Mouse (Mus musculus) embryonic facial prominence, embryonic 13.5 days (tissue): ENCODE data around the gene Ehd4. TPM values are rescaled to one million over a fixed set of nuclear protein-coding genes. Genes with fewer than 3 reads are reported as not detected.

Source experiments
- ATAC-seq: fragments of 200-750 bp; cut with Nextera tagmentation; 2 replicates; pipeline ENCODE4 v1.8.0; 2017; ENCODE audit warnings: low read depth; ENCODE audit not compliant: insufficient number of reproducible peaks, insufficient read depth, low FRiP score, low TSS enrichment
- H3K27ac ChIP-seq: fragments of 300-500 bp; sonication (generic); 2 replicates; pipeline ENCODE4 v1.5.1; 2015; ENCODE audit warnings: moderate library complexity, mild to moderate bottlenecking, inconsistent platforms
- H3K27me3 ChIP-seq: fragments of 300-500 bp; sonication (generic); 2 replicates; pipeline ENCODE4 v1.6.1; 2015; ENCODE audit warnings: mild to moderate bottlenecking, inconsistent platforms
- H3K36me3 ChIP-seq: fragments of 300-500 bp; sonication (generic); 2 replicates; pipeline ENCODE4 v1.6.1; 2015; ENCODE audit warnings: mild to moderate bottlenecking, inconsistent platforms
- H3K4me1 ChIP-seq: fragments of 300-500 bp; sonication (generic); 2 replicates; pipeline ENCODE4 v1.6.1; 2015; ENCODE audit warnings: inconsistent platforms
- H3K4me2 ChIP-seq: fragments of 300-500 bp; sonication (generic); 2 replicates; pipeline ENCODE4 v1.6.1; 2015; ENCODE audit warnings: moderate library complexity, mild to moderate bottlenecking, inconsistent platforms
- H3K4me3 ChIP-seq: fragments of 300-500 bp; sonication (generic); 2 replicates; pipeline ENCODE4 v1.5.1; 2015; ENCODE audit warnings: mild to moderate bottlenecking, inconsistent platforms
- H3K9ac ChIP-seq: fragments of 300-500 bp; sonication (generic); 2 replicates; pipeline ENCODE4 v1.6.1; 2015; ENCODE audit warnings: mild to moderate bottlenecking, inconsistent platforms
- H3K9me3 ChIP-seq: fragments of 300-500 bp; sonication (generic); 2 replicates; pipeline ENCODE4 v1.6.1; 2016; ENCODE audit warnings: inconsistent platforms
- WGBS: fragments of 180-500 bp; shearing (Covaris S2); methylation state at CpG from one replicate; pipeline ENCODE4 v1.1.7; 2015; ENCODE audit warnings: mixed read lengths; 5-methylcytosine and 5-hydroxymethylcytosine counted together
- polyA plus RNA-seq: library from polyadenylated mRNA; unstranded; fragments of >200 nt; fragmentation: Nextera tagmentation; extraction: Ambion mirVana; gene quantifications from 2 replicates; pipeline ENCODE4 v1.2.1, GENCODE M21; 2015

The Ehd4 gene
- 22.9 and 23.7 TPM in 2 replicates for polyA plus RNA-seq

- Histone ChIP-seq H3K36me3 (no peaks in the 10 kb centered on the region), H3K4me2 (peak within 1 kb of the TSS; percentile 96), H3K27ac (peak within 1 kb of the TSS; percentile 44; the same call in 1 of the 2 replicates), H3K4me3 (peak within 1 kb of the TSS; percentile 69), H3K9me3 (0 out of 2 replicates have a peak, but pooled peaks cover 3% of the 10 kb centered on the region), H3K4me1 (peaks cover 12% of the 10 kb centered on the region), H3K27me3 (peaks cover 8% of the 10 kb centered on the region; the same call in 1 of the 2 replicates), H3K9ac (peak within 1 kb of the TSS; percentile 78)
- ATAC-seq, result peak; percentile 96
- WGBS, result under 1% methylated on average over 53 of the region's 53 CpGs
Measured at GRCm38 (mm10) chr2:120154361-120154894, at the start of gene Ehd4. Ehd4 (minus strand) TSS chr2:120154606.

GRCm38 (mm10) chr2:120203742-120204141 is 49.3 kb upstream of the Ehd4 start:
- Histone ChIP-seq H3K27ac (no peak overlapping the region), H3K9me3 (no peaks in the 10 kb centered on the region), H3K4me2 (no peak overlapping the region), H3K9ac (no peak overlapping the region), H3K36me3 (no peaks in the 10 kb centered on the region), H3K4me1 (no peaks in the 10 kb centered on the region), H3K4me3 (no peak overlapping the region), H3K27me3 (no peaks in the 10 kb centered on the region)
- ATAC-seq, result no peak
- 61% methylated on average over 3 of the region's 3 CpGs for WGBS

GRCm38 (mm10) chr2:120200077-120200476 is 45.7 kb upstream of the Ehd4 start:
- Histone ChIP-seq H3K4me3 (no peak overlapping the region), H3K4me1 (no peaks in the 10 kb centered on the region), H3K27ac (no peak overlapping the region), H3K4me2 (no peak overlapping the region), H3K36me3 (no peaks in the 10 kb centered on the region), H3K27me3 (no peaks in the 10 kb centered on the region), H3K9ac (no peak overlapping the region), H3K9me3 (no peaks in the 10 kb centered on the region)
- no peak for ATAC-seq
- WGBS, result 77% methylated on average over 7 of the region's 7 CpGs

- WGBS, result 82% methylated on average over 4 of the region's 4 CpGs
- no peak overlapping the region for H3K4me2 ChIP-seq
- no peaks in the 10 kb centered on the region for H3K9me3 ChIP-seq
- no peaks in the 10 kb centered on the region for H3K36me3 ChIP-seq
- H3K9ac ChIP-seq, result no peak overlapping the region
- 0 out of 2 replicates have a peak, but pooled peaks cover 3% of the 10 kb centered on the region for H3K4me1 ChIP-seq
- H3K4me3 ChIP-seq, result no peak overlapping the region
- H3K27me3 ChIP-seq, result no peaks in the 10 kb centered on the region
- ATAC-seq, result no peak
- H3K27ac ChIP-seq, result no peak overlapping the region
Measured at GRCm38 (mm10) chr2:120188174-120188573, 33.8 kb upstream of the Ehd4 start.

GRCm38 (mm10) chr2:120187583-120187982 is 33.2 kb upstream of the Ehd4 start:
- no peaks in the 10 kb centered on the region for H3K9me3 ChIP-seq
- no peaks in the 10 kb centered on the region for H3K27me3 ChIP-seq
- H3K4me3 ChIP-seq, result no peak overlapping the region
- 0 out of 2 replicates have a peak, but pooled peaks cover 3% of the 10 kb centered on the region for H3K4me1 ChIP-seq
- ATAC-seq, result no peak
- H3K4me2 ChIP-seq, result no peak overlapping the region
- 76% methylated on average over 1 of the region's 1 CpGs for WGBS
- no peak overlapping the region for H3K9ac ChIP-seq
- no peaks in the 10 kb centered on the region for H3K36me3 ChIP-seq
- no peak overlapping the region for H3K27ac ChIP-seq

GRCm38 (mm10) chr2:120185527-120186276 is 31.3 kb upstream of the Ehd4 start:
- 0 out of 2 replicates have a peak, but pooled peaks cover 3% of the 10 kb centered on the region for H3K4me1 ChIP-seq
- ATAC-seq, result no peak
- no peak overlapping the region for H3K27ac ChIP-seq
- no peaks in the 10 kb centered on the region for H3K36me3 ChIP-seq
- no peak overlapping the region for H3K4me3 ChIP-seq
- no peak overlapping the region for H3K9ac ChIP-seq
- H3K9me3 ChIP-seq, result no peaks in the 10 kb centered on the region
- no peaks in the 10 kb centered on the region for H3K27me3 ChIP-seq
- H3K4me2 ChIP-seq, result no peak overlapping the region
- WGBS, result 75% methylated on average over 6 of the region's 6 CpGs

- ATAC-seq, result no peak
- Histone ChIP-seq H3K4me2 (no peak overlapping the region), H3K9ac (no peak overlapping the region), H3K9me3 (no peaks in the 10 kb centered on the region), H3K36me3 (no peaks in the 10 kb centered on the region), H3K4me1 (0 out of 2 replicates have a peak, but pooled peaks cover 4% of the 10 kb centered on the region), H3K27ac (no peak overlapping the region), H3K27me3 (peaks cover 4% of the 10 kb centered on the region; the same call in 1 of the 2 replicates), H3K4me3 (no peak overlapping the region)
Measured at GRCm38 (mm10) chr2:120178936-120179335, 24.5 kb upstream of the Ehd4 start.

- Histone ChIP-seq H3K27me3 (peaks cover 4% of the 10 kb centered on the region; the same call in 1 of the 2 replicates), H3K36me3 (no peaks in the 10 kb centered on the region), H3K4me1 (0 out of 2 replicates have a peak, but pooled peaks cover 5% of the 10 kb centered on the region), H3K4me2 (peak overlapping the region; percentile 24), H3K9me3 (no peaks in the 10 kb centered on the region), H3K9ac (no peak overlapping the region), H3K27ac (no peak overlapping the region), H3K4me3 (no peak overlapping the region)
- whole genome bisulfite sequencing, result 20% methylated on average over 10 of the region's 10 CpGs
- ATAC-seq, result no peak
Measured at GRCm38 (mm10) chr2:120173718-120174117, 19.3 kb upstream of the Ehd4 start.

- H3K9me3 ChIP-seq, result no peaks in the 10 kb centered on the region
- H3K27ac ChIP-seq, result no peak overlapping the region
- 0 out of 2 replicates have a peak, but pooled peaks cover 5% of the 10 kb centered on the region for H3K4me1 ChIP-seq
- peaks cover 4% of the 10 kb centered on the region; the same call in 1 of the 2 replicates for H3K27me3 ChIP-seq
- H3K4me3 ChIP-seq, result no peak overlapping the region
- H3K9ac ChIP-seq, result no peak overlapping the region
- WGBS, result 96% methylated on average over 7 of the region's 7 CpGs
- no peak for ATAC-seq
- H3K4me2 ChIP-seq, result no peak overlapping the region
- no peaks in the 10 kb centered on the region for H3K36me3 ChIP-seq
Measured at GRCm38 (mm10) chr2:120171362-120171761, 17.0 kb upstream of the Ehd4 start.

GRCm38 (mm10) chr2:120170726-120171125 is 16.3 kb upstream of the Ehd4 start:
- H3K27me3 ChIP-seq, result peaks cover 4% of the 10 kb centered on the region; the same call in 1 of the 2 replicates
- ATAC-seq, result no peak
- H3K4me3 ChIP-seq, result no peak overlapping the region
- H3K36me3 ChIP-seq, result no peaks in the 10 kb centered on the region
- H3K4me2 ChIP-seq, result no peak overlapping the region
- WGBS, result 68% methylated on average over 1 of the region's 1 CpGs
- no peak overlapping the region for H3K27ac ChIP-seq
- H3K4me1 ChIP-seq, result 0 out of 2 replicates have a peak, but pooled peaks cover 5% of the 10 kb centered on the region
- H3K9ac ChIP-seq, result no peak overlapping the region
- H3K9me3 ChIP-seq, result no peaks in the 10 kb centered on the region

GRCm38 (mm10) chr2:120169382-120169781 is 15.0 kb upstream of the Ehd4 start:
- H3K27me3 ChIP-seq, result peaks cover 4% of the 10 kb centered on the region; the same call in 1 of the 2 replicates
- H3K4me2 ChIP-seq, result no peak overlapping the region
- WGBS, result 86% methylated on average over 3 of the region's 3 CpGs
- H3K9ac ChIP-seq, result no peak overlapping the region
- H3K9me3 ChIP-seq, result no peaks in the 10 kb centered on the region
- no peaks in the 10 kb centered on the region for H3K36me3 ChIP-seq
- no peak overlapping the region for H3K27ac ChIP-seq
- no peak overlapping the region for H3K4me3 ChIP-seq
- ATAC-seq, result no peak
- 0 out of 2 replicates have a peak, but pooled peaks cover 5% of the 10 kb centered on the region for H3K4me1 ChIP-seq

- H3K9ac ChIP-seq, result no peak overlapping the region
- no peak overlapping the region for H3K4me2 ChIP-seq
- no peaks in the 10 kb centered on the region for H3K36me3 ChIP-seq
- H3K9me3 ChIP-seq, result no peaks in the 10 kb centered on the region
- 88% methylated on average over 8 of the region's 8 CpGs for WGBS
- H3K4me3 ChIP-seq, result no peak overlapping the region
- H3K27ac ChIP-seq, result no peak overlapping the region
- no peaks in the 10 kb centered on the region for H3K4me1 ChIP-seq
- no peaks in the 10 kb centered on the region for H3K27me3 ChIP-seq
- ATAC-seq, result no peak
Measured at GRCm38 (mm10) chr2:120167763-120168162, 13.4 kb upstream of the Ehd4 start.
